Mouse (Mus musculus) heart, postnatal 25 days (tissue): Measurements from ENCODE around the gene Ceacam20. TPM values are rescaled to one million over a fixed set of nuclear protein-coding genes. Genes with fewer than 3 reads are reported as not detected.
"Not testable (repeated sequence)": the region's sequence is repeated elsewhere in the genome, so short reads cannot be mapped to it uniquely, and the experiment has no call there.

Source experiments
- DNase-seq: peaks from one replicate; pipeline ENCODE4 v3.0.0; 2022; ENCODE audit warnings: low spot score
- intact Hi-C: fragments of 180-260 bp; cut with DNase I; formaldehyde crosslinking; loops from one replicate; pipeline ENCODE4 v1.15.1; 2025
- total RNA-seq, 2 experiments: library from RNA; stranded (reverse); gene quantifications; 2 replicates each; pipeline ENCODE4 v1.2.3; 2021

Gene Ceacam20
- total RNA-seq, 2 experiments from 2014 or later, result not detected

DNA sequence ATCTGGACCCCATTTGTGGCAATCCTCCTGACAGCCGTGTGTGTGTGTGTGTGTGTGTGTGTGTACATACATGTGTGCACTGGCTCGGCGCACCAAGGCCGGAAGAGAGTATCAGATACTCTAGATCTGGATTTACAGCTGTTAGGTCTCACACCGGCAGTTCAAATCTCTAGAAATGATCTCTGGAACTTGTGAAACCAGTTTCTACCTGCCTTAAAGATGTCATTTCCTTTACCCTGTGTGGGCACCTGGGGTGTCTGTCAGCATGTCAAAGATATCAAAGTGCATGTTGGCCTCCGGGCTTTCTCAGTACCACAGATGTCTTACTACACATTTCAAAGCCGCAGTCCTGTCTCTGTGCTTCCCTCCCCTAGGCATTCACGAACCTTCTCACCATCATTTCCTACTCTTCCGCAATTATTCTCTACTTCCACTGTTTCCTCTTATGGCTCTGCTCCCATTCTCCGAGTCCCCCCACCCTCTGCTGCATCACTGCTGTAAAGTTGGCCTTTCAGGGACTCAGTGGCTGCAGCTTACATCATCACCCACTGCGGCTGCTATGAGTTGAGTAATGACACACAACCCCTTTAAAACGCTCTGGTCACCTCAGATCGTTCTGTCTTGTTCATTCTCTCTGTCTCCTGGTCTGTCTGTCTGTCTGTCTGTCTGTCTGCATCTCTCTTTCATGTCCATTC lies 19.2 kb upstream of the Ceacam20 start:
- DNase-seq, result no peak
- intact Hi-C loops, result no loop called here

DNA sequence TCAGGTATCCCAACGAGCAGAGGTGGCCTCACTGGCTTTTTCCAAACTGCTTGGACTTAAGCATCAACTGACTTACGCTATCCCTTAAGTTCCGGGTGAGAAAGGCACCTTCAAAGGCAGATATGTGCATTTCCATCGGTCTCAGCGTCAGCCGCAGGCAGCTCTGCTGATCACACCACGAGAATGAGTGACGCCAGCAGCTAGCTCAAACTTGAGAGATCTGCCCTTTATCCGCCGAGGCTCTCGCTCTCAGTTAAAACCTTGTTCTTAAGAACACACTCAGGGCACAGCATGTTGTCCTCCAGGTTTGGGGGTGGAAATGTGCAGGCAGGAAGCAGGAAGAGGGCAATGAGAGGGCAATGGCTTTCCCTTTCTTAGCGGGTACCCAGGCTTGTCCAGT lies 16.3 kb upstream of the Ceacam20 start:
- DNase-seq, result no peak
- intact Hi-C loops, result no loop called here

GRCm38 (mm10) chr7:19949996-19950395 lies 15.2 kb upstream of the Ceacam20 start:
- DNase-seq, result no peak
- intact Hi-C loops, result loop anchor here (10.0 kb wide), 1 partner anchor 145 kb away; no protein-coding TSS in a partner anchor

- intact Hi-C loops, result loop anchor here (10.0 kb wide), 1 partner anchor 146 kb away; no protein-coding TSS in a partner anchor
- DNase-seq, result no peak
These were observed 14.6 kb upstream of the Ceacam20 start, which contains the start of gene Igsf23 for GRCm38 (mm10) chr7:19950589-19950988. TSS of gene Igsf23 (minus strand) at chr7:19950756.

DNA sequence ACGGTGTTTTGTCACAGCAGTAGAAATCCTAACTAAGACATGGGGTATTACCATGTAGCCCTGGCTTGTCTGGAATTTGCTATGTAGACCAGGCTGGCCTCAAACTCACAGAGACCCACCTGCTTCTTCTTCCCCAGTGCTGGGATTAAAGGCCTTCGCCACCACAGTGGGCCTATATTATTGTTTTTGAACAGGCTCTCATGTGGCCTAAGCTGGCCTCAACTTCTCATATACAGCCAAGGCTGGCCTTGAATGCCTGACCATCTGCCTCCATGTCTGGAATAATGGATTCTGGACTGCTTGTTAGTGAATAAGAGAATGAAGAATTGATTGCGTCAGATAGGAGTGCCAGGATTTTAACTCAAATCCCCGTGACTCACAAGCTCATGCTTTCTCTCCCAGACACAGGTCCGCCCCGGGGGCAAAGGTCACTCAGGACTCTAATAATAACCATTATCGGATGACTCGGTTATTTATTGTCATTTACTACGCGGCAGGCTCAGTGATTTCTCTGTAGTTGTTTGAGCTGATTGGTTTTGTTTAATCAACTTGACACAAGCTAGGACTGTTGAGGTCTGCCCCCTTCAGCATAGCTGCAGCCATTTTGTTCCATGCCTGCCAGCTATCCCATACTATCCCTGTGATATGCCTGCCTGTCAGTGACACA lies 12.8 kb upstream of the Ceacam20 start:
- DNase-seq, result no peak
- intact Hi-C loops, result loop anchor here (10.0 kb wide), 1 partner anchor 148 kb away; no protein-coding TSS in a partner anchor

GRCm38 (mm10) chr7:19953054-19953453 lies 12.2 kb upstream of the Ceacam20 start:
- intact Hi-C loops, result loop anchor here (10.0 kb wide), 1 partner anchor 148 kb away; no protein-coding TSS in a partner anchor
- no peak for DNase-seq

DNA sequence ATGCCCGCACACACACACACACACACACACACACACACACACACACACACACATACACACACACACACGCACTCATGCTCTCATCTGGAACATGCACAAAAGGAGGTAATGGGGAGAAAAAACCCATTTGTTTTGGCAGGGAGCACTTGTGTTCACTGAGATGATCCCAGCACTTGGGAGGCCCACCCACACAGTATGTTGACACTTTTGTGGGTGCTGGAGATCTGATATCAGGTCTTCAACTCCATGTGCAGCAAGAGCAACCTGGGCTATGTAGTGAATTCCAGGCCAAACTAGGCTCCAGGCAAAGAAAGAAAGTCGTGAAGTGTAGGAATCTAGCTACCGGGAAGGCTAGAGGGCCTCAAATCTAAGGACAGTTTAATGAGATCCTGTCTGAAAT lies 9.4 kb upstream of the Ceacam20 start:
- intact Hi-C loops, result loop anchor here (1.0 to 10.0 kb wide), 2 partner anchors 46 to 151 kb away; no protein-coding TSS in a partner anchor

DNA sequence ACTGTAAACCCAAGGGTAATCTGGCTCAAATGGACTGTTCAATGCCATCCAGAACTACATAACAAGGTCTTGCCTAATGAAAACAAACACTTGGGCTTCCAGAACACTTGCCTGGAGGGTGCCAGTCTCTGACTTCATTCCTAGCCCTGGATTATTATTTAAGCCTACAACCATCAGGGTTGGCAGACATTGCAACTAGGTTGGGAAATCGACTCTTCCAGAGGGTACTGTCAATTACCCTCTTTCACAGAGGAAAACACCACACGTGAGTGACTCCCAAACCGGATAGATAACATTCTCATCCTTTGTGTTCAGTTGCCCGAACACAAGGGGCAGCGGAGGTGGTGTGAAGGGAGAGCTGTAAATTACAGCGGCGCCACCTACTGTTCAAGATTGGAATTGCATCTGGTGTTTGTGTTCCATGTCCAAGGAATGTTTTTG lies 8.9 kb upstream of the Ceacam20 start:
- DNase-seq, result peak; percentile 49
- intact Hi-C loops, result loop anchor here (1.0 to 10.0 kb wide), 2 partner anchors 46 to 152 kb away; no protein-coding TSS in a partner anchor

More for the DNA sequence above, 9.4 kb upstream of the Ceacam20 start:
- no peak for DNase-seq

- intact Hi-C loops, result no loop called here
- no peak for DNase-seq
These were observed 2.8 kb upstream of the Ceacam20 start for GRCm38 (mm10) chr7:19962423-19962822.

- intact Hi-C loops, result no loop called here
- no peak for DNase-seq
These were observed 3.9 kb downstream of the Ceacam20 start for GRCm38 (mm10) chr7:19969106-19969505.

- no peak for DNase-seq
- intact Hi-C loops, result no loop called here
These were observed 4.4 kb downstream of the Ceacam20 start for GRCm38 (mm10) chr7:19969541-19970090.

DNA sequence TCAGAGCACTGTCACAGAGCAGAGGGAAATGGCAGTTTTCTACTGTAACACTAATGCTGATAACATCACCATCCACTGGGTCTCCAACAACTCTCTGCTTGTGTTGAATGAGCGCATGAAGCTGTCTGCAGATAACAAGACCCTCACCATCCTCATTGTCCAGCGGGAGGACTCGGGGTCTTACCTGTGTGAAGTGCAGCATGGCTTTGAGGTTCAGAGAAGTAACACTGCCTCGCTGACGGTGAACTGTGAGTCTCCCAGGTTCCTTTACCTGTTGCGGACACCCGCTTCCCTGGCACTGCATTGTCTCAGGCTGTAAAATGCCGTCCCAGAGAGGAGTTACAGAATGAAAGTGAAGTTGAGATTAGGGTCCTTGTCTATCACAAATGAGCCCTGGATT lies 5.0 kb downstream of the Ceacam20 start:
- intact Hi-C loops, result no loop called here
- DNase-seq, result no peak

DNA sequence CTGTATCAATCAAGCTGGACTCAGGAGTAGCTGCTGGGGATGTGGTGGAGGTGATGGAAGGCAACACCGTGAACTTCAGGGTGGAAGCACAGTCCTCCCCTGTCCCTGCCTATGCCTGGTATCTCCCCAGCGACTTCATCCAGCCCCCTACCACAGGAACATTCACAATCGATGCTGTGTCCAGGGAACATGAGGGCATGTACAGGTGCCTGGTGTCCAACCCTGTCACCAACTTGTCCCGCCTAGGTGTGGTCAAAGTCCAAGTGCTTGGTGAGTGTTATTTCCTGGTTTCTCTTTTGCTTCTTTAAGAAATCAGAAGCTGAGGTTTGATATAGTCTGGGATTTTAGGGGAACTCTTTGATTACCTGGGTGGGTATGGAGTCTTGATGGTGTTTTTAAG lies 6.3 kb downstream of the Ceacam20 start:
- intact Hi-C loops, result no loop called here
- no peak for DNase-seq

GRCm38 (mm10) chr7:19991165-19991564 lies 26.0 kb downstream of the Ceacam20 start, which contains the start of gene Nlrp9b:
TSS of gene Nlrp9b (plus strand) at chr7:19991465.
- intact Hi-C loops, DNase-seq: not testable (repeated sequence)

DNA sequence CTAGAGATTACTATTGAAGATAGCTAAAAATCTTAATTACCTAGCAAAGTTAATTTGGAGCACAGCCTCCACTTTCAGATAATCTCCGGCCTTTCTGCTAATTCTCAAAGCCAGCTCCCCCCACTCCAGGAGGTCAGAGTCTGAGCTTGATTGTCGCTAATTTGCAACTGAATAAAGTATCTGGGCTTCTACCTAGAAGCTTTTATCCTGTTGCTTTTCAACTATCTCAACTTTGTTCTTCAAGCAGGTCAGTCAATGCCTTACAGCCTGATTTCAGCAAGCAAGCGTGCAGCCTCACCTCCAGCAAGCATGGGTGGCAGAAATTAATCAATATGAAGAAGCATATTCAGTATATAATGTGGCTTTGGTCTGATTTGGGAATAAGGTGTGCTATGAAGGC lies 31.5 kb downstream of the Ceacam20 start:
- intact Hi-C loops, DNase-seq: not testable (repeated sequence)

- intact Hi-C loops, result no loop called here
- no peak for DNase-seq
These were observed 44.8 kb downstream of the Ceacam20 start for GRCm38 (mm10) chr7:20009987-20010386.

Other genes starting within 250 kb of the Ceacam20 start
- gene Tomm40, start 250.0 kb upstream of the Ceacam20 start, total RNA-seq, result 100 to 1,000 TPM; 112 to 113 TPM
- gene Nectin2, start 214.9 kb upstream of the Ceacam20 start, total RNA-seq, result 10 to 100 TPM; 31.1 to 31.9 TPM
- 100 to 1,000 TPM; 220 to 229 TPM for gene Bcam, start 194.4 kb upstream of the Ceacam20 start, total RNA-seq
- gene Cblc, start 168.6 kb upstream of the Ceacam20 start, total RNA-seq, result under 1 TPM in 1 of 2 experiments, not detected in 1; 0.73 TPM
- gene Bcl3, start 142.6 kb upstream of the Ceacam20 start, total RNA-seq, result 1 to 10 TPM; 3.0 to 3.9 TPM
- not detected for gene Gm19345, start 113.4 kb upstream of the Ceacam20 start, total RNA-seq
- under 1 TPM in 1 of 2 experiments, not detected in 1; 0.42 TPM for gene Ceacam16, start 104.1 kb upstream of the Ceacam20 start, total RNA-seq
- not detected for gene Ceacam19, start 77.4 kb upstream of the Ceacam20 start, total RNA-seq
- 10 to 100 TPM; 19.3 to 20.1 TPM for gene Pvr, start 44.3 kb upstream of the Ceacam20 start, total RNA-seq
- 1 to 10 TPM; 1.8 to 2.8 TPM for gene Igsf23, start 14.7 kb upstream of the Ceacam20 start, total RNA-seq
- not detected for gene Nlrp9b, start 26.1 kb downstream of the Ceacam20 start, total RNA-seq
- not detected for gene Vmn1r91, start 134.3 kb downstream of the Ceacam20 start, total RNA-seq
- gene Gm16442, start 157.2 kb downstream of the Ceacam20 start, total RNA-seq, result not detected
- gene Vmn1r93, start 173.7 kb downstream of the Ceacam20 start, total RNA-seq, result not detected
- gene Vmn1r94, start 203.0 kb downstream of the Ceacam20 start, total RNA-seq, result not detected
- not detected for gene Vmn1r95, start 228.3 kb downstream of the Ceacam20 start, total RNA-seq
- not detected for gene Gm6164, start 240.2 kb downstream of the Ceacam20 start, total RNA-seq